Mouse (Mus musculus): ENCODE results near the gene Tmub2. TPM values are rescaled to one million over a fixed set of nuclear protein-coding genes. Genes with fewer than 3 reads are reported as not detected.

Gene Tmub2
- polyA plus RNA-seq, 1 experiment from 2014 or later = 79.6 TPM

DNA sequence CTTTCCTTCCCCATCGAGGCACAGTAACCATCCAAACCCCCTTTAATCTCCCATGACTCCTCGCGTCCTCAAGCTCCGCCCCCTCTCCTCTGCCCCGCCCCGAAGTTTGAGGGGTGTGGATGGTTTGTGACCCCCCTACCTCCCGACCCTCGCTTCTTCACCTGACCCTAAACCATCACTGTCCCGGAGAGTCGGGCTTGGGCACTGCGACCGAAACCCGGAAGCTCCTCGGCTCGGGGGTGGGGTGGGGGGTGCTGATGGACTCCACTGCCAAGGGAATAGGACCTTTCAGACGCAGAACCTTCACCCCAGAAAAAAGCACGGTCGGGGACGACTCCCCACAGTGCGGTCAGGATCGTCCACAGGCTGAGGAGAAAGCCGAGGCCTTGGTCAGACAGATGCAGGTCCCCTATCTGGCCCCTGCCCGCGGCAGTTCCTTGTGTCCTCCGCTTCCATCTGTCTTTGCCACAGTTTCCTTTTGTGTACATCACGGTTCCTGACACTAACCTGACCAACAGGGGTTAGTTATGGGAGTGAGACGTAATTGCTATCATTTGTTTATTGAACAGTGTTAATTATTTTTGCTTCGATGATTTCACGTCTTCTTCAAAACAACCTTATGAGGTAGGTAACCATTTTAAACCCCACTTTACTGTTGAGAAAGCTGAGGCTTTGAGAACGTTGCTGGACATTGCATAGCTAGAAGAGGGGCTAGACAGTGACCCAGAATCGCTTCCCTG is 534 bp downstream of the Tmub2 start:
- peak overlapping the region; percentile 83 for H3K9ac ChIP-seq
- H3K36me3 ChIP-seq = peaks cover 32% of the 10 kb centered on the region
- peaks cover 20% of the 10 kb centered on the region for H3K4me1 ChIP-seq (replicated peaks)
- H3K9me3 ChIP-seq = no peaks in the 10 kb centered on the region
- peak overlapping the region; percentile 69 for H3K4me2 ChIP-seq
- whole genome bisulfite sequencing = 4% methylated on average over 31 of the region's 31 CpGs
- H3K4me3 ChIP-seq = peak overlapping the region; percentile 62
- ATAC-seq (ENCODE audit: low read depth) = peak; percentile 76
- no peaks in the 10 kb centered on the region for H3K27me3 ChIP-seq
- H3K27ac ChIP-seq (replicated peaks) = peak overlapping the region; percentile 83

DNA sequence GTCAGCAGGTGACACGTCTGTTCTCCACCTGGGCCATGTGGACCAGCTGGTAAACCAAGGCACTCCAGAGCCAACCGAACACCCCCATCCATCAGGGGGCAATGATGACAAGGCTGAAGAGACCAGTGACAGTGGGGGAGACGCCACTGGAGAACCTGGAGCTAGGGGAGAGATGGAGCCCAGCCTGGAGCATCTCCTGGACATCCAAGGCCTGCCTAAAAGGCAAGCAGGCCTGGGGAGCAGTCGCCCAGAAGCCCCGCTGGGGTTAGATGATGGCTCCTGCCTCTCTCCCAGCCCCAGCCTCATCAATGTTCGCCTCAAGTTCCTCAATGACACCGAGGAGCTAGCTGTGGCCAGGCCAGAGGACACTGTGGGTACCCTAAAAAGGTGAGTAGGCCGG is 2.8 kb downstream of the Tmub2 start:
- 92% methylated on average over 8 of the region's 8 CpGs for WGBS
- H3K4me2 ChIP-seq = no peak overlapping the region
- H3K36me3 ChIP-seq = peaks cover 54% of the 10 kb centered on the region
- H3K9ac ChIP-seq = no peak overlapping the region
- H3K27me3 ChIP-seq = no peaks in the 10 kb centered on the region
- peaks cover 20% of the 10 kb centered on the region for H3K4me1 ChIP-seq (replicated peaks)
- no peak for ATAC-seq (ENCODE audit: low read depth)
- H3K4me3 ChIP-seq = no peak overlapping the region
- H3K9me3 ChIP-seq = no peaks in the 10 kb centered on the region
- no peak overlapping the region for H3K27ac ChIP-seq (replicated peaks)

DNA sequence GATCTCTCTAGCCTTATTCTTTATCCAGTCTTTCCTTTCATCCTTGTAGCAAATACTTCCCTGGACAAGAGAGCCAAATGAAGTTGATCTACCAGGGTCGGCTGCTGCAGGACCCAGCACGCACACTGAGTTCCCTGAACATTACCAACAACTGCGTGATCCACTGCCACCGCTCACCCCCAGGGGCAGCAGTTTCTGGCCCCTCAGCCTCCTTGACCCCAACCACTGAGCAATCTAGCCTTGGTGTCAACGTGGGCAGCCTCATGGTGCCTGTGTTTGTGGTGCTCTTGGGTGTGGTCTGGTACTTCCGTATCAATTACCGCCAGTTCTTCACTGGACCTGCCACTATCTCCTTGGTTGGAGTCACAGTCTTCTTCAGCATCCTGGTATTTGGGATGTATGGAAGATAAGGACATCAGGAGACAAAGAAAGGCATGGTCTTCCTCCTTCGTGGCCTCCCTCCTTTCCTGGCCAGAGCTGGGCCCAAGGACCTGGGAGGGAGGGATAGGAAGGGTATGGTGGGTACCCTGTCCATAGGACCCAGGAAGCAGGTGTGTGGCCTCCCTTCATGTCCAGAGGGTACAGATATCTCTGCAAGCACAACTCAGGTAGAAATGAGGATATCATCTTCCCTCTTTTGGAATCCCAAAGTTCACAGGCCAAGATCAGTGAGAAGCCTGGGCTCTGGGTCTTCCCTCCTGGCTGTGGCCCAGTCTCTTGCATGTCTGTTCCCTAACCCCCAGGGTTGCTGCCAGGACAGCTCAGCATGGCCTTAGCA is 3.5 kb downstream of the Tmub2 start:
- Histone ChIP-seq H3K27ac (replicated peaks) (no peak overlapping the region), H3K4me1 (replicated peaks) (peaks cover 20% of the 10 kb centered on the region), H3K4me3 (no peak overlapping the region), H3K4me2 (no peak overlapping the region), H3K9ac (no peak overlapping the region), H3K27me3 (no peaks in the 10 kb centered on the region), H3K9me3 (no peaks in the 10 kb centered on the region), H3K36me3 (peaks cover 61% of the 10 kb centered on the region)
- 82% methylated on average over 8 of the region's 8 CpGs for WGBS
- no peak for ATAC-seq (ENCODE audit: low read depth)

DNA sequence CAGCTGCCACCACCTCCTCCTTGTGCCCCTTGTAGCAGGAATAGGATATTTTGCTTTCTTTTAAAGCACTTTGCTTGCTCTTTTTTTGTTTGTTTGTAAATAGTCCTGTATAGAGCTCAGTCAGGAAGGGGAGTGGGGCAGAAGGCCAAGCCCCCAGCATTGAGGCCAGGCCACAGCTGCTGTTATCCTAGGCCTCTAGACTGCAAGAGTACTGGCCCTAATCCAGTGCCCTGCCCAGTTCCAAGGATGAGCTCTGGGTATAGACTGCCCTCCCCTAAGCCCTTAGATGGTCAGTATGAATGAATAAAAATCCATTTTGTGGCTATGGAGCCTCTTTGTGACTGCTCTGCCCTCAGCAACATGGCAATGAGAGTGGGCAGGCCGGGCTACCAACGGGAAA is 4.2 kb downstream of the Tmub2 start:
- peaks cover 68% of the 10 kb centered on the region for H3K36me3 ChIP-seq
- ATAC-seq (ENCODE audit: low read depth) = no peak
- peaks cover 23% of the 10 kb centered on the region for H3K4me1 ChIP-seq (replicated peaks)
- no peak overlapping the region for H3K4me3 ChIP-seq
- H3K27ac ChIP-seq (replicated peaks) = no peak overlapping the region
- WGBS = 79% methylated on average over 2 of the region's 2 CpGs
- H3K4me2 ChIP-seq = no peak overlapping the region
- H3K9ac ChIP-seq = no peak overlapping the region
- no peaks in the 10 kb centered on the region for H3K27me3 ChIP-seq
- no peaks in the 10 kb centered on the region for H3K9me3 ChIP-seq

DNA sequence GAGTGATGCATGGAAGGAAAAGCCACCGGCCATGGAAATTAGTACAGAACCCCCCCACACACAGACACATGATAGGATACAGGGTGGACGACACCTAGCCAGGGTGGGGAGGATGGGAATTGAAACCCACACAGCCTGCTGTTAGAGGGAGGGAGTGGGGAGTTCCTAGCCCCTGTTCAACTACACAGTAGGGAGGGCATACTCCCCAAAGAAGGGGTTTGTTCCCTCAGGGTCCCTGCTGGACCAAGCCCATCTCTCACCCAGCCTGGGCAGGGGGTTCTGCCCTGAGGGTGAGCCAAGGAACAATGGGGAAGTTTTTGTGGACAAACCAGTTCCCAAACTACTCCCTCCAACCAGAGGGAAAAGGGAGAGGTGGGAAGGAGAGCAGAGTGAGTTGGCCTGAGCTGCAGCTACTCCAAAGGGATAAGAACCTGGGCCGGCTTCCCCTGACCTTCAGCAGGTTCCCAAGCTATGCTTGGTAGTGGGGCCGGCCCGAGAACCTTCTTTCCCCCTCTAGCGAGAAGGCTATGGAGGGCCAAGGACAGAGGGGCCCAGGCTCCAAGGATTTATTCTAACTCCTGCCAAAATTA is 4.9 kb downstream of the Tmub2 start:
- no peak for ATAC-seq (ENCODE audit: low read depth)
- no peaks in the 10 kb centered on the region for H3K27me3 ChIP-seq
- no peak overlapping the region for H3K4me2 ChIP-seq
- peak overlapping the region; percentile 31; the same call in 1 of the 2 replicates for H3K9ac ChIP-seq
- 69% methylated on average over 6 of the region's 6 CpGs for WGBS
- H3K27ac ChIP-seq (replicated peaks) = peak overlapping the region; percentile 18; the same call in 1 of the 2 replicates
- H3K9me3 ChIP-seq = no peaks in the 10 kb centered on the region
- peaks cover 74% of the 10 kb centered on the region for H3K36me3 ChIP-seq
- no peak overlapping the region for H3K4me3 ChIP-seq
- H3K4me1 ChIP-seq (replicated peaks) = peaks cover 30% of the 10 kb centered on the region

DNA sequence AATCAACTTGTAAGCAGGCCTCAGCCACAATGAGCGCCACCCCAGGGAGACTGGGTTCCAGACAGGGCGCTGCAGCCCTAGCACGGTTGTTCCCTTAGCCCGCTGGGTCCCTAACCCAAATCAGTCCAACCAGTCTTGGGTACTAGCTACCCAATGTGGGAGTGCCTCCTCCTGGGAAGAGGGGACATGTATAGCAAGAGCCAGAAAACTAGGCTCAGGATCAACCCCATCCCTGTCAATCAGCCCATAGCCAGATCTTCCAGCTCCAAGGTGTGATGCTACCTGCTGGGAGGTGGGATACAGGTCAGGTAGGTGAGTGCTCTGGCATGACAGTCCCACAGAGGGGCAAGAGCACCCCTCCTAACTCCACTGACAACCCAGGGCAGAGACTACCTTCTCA is 5.4 kb downstream of the Tmub2 start:
- no peak for ATAC-seq (ENCODE audit: low read depth)
- H3K9ac ChIP-seq = peak overlapping the region; percentile 12; the same call in 1 of the 2 replicates

DNA sequence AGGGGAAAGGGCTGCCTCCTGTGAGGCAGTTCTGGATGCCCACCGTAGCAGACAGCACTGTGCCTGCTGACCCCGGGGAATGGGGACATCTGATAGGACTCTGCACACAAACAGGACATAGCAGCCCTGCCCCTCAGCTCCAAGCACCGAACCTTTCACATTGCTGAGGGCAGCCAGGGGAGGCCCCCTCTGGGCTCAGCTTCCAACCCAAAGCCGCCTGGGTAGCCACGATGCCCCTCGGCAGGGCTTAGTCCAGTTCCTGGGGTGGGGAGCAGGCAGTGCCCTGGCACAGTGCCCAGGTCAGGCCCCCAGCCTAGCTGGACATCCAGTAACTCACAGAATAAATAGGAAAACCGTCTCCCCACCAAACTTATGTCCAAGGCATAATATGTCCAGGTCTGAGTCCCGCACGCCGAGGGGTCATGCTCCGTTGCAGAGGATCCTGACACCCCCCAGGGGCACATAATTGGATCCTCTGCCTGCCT is 6.4 kb downstream of the Tmub2 start:
- peaks cover 74% of the 10 kb centered on the region for H3K36me3 ChIP-seq
- peak overlapping the region; percentile 41; the same call in 1 of the 2 replicates for H3K9ac ChIP-seq
- WGBS = 82% methylated on average over 11 of the region's 11 CpGs

More for the DNA sequence above, 5.4 kb downstream of the Tmub2 start:
- Histone ChIP-seq H3K36me3 (peaks cover 74% of the 10 kb centered on the region), H3K27ac (replicated peaks) (no peak overlapping the region), H3K9me3 (no peaks in the 10 kb centered on the region), H3K4me2 (no peak overlapping the region), H3K27me3 (no peaks in the 10 kb centered on the region), H3K4me1 (replicated peaks) (peaks cover 35% of the 10 kb centered on the region), H3K4me3 (no peak overlapping the region)
- 86% methylated on average over 4 of the region's 4 CpGs for WGBS

DNA sequence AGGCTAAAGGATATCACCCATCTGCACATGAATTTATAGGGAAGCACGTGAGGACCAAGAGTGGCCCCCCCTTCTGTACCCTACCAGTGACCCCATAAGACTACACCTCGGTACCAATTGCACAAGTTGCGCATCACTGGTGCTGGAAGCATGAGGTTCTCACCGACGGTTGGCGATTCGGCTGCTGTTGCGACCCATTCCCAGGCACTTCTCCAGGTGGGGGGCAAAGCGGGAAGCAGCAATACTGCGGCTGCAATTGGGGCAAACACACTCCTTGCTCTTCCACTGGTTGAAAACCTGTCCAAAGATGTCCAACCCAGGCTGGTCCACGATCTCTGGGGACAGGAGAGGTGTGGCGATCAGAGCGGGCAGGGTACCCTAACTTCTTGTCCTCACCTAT is 9.2 kb downstream of the Tmub2 start:
- no peak for ATAC-seq (ENCODE audit: low read depth)
- peak overlapping the region; percentile 97; the same call in 1 of the 2 replicates for H3K9ac ChIP-seq
- peaks cover 30% of the 10 kb centered on the region for H3K4me1 ChIP-seq (replicated peaks)
- peak overlapping the region; percentile 93 for H3K4me2 ChIP-seq
- H3K4me3 ChIP-seq = no peak overlapping the region
- H3K36me3 ChIP-seq = peaks cover 54% of the 10 kb centered on the region
- 94% methylated on average over 13 of the region's 13 CpGs for WGBS
- no peaks in the 10 kb centered on the region for H3K9me3 ChIP-seq
- no peaks in the 10 kb centered on the region for H3K27me3 ChIP-seq
- no peak overlapping the region for H3K27ac ChIP-seq (replicated peaks)

More for the DNA sequence above, 6.4 kb downstream of the Tmub2 start:
- Histone ChIP-seq H3K9me3 (no peaks in the 10 kb centered on the region), H3K27me3 (no peaks in the 10 kb centered on the region), H3K27ac (replicated peaks) (no peak overlapping the region), H3K4me1 (replicated peaks) (peaks cover 32% of the 10 kb centered on the region), H3K4me3 (no peak overlapping the region), H3K4me2 (no peak overlapping the region)
- ATAC-seq (ENCODE audit: low read depth) = no peak

DNA sequence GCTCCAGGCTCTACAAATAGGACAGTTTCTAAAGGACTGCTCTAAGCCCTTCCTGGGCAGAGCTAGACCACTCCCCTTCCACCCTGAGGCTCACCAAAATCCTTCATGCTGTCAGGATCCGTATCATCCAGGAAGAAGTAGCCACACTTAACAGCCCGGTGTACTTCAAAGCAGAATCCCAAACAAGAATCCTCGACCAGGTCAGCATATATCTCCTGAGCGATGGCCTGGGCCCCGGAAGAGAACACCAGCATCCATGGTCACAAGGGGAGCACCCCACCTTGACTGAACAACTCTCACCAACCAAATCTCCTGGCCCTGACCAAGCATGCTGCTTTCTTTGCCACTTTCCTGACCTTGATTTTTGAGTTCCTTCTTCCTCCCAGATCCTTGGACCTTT is 9.7 kb downstream of the Tmub2 start:
- H3K36me3 ChIP-seq = peaks cover 50% of the 10 kb centered on the region
- 0 out of 2 replicates have a peak overlapping the region, but pooled peaks have one; percentile 98 for H3K27ac ChIP-seq (replicated peaks)
- H3K9me3 ChIP-seq = no peaks in the 10 kb centered on the region
- peak overlapping the region; percentile 93 for H3K4me2 ChIP-seq
- 82% methylated on average over 5 of the region's 5 CpGs for WGBS
- ATAC-seq (ENCODE audit: low read depth) = no peak
- H3K27me3 ChIP-seq = no peaks in the 10 kb centered on the region
- H3K9ac ChIP-seq = peak overlapping the region; percentile 97
- peaks cover 30% of the 10 kb centered on the region for H3K4me1 ChIP-seq (replicated peaks)
- peak overlapping the region; percentile 88 for H3K4me3 ChIP-seq

DNA sequence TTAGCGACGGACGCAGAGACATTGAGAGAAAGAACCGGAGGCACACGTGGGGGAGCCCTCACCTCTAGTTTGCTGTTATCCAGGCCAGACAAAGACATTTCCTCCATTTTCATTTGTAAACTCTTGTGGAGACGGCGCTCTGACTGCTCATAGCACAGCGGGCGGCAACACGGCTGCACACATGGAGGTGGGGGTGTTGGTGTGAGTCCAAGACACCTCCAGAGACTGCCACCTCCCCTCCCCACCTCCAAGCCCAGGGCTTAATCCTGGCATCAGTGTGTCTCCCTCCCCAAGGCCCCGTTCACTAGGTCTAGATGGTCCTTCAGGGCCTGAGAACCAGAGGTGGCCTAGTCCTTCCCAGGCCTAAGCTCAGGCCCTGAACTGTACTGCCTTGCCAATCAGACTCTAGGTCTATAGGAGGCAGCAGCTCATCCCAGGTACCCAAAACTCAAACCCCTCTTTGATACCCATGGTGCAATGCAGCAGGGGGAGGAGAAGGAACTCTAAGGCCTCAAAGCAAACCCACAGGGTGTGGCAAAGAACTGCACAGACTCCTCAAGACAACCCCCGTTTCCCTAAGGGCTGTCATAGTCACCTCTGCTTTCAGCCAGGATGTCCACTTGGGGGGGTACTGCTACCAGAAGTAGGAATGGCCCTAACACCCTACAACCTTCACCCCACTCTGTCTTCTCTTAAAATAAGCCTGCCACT is 10.3 kb downstream of the Tmub2 start:
- peaks cover 44% of the 10 kb centered on the region for H3K36me3 ChIP-seq
- H3K9ac ChIP-seq = peak overlapping the region; percentile 97
- peak overlapping the region; percentile 98 for H3K27ac ChIP-seq (replicated peaks)
- no peaks in the 10 kb centered on the region for H3K9me3 ChIP-seq
- H3K4me3 ChIP-seq = peak overlapping the region; percentile 88
- peak overlapping the region; percentile 93 for H3K4me2 ChIP-seq
- ATAC-seq (ENCODE audit: low read depth) = peak; percentile 0; the same call in 1 of the 2 replicates
- H3K27me3 ChIP-seq = no peaks in the 10 kb centered on the region
- H3K4me1 ChIP-seq (replicated peaks) = peaks cover 30% of the 10 kb centered on the region
- 69% methylated on average over 12 of the region's 12 CpGs for whole genome bisulfite sequencing

DNA sequence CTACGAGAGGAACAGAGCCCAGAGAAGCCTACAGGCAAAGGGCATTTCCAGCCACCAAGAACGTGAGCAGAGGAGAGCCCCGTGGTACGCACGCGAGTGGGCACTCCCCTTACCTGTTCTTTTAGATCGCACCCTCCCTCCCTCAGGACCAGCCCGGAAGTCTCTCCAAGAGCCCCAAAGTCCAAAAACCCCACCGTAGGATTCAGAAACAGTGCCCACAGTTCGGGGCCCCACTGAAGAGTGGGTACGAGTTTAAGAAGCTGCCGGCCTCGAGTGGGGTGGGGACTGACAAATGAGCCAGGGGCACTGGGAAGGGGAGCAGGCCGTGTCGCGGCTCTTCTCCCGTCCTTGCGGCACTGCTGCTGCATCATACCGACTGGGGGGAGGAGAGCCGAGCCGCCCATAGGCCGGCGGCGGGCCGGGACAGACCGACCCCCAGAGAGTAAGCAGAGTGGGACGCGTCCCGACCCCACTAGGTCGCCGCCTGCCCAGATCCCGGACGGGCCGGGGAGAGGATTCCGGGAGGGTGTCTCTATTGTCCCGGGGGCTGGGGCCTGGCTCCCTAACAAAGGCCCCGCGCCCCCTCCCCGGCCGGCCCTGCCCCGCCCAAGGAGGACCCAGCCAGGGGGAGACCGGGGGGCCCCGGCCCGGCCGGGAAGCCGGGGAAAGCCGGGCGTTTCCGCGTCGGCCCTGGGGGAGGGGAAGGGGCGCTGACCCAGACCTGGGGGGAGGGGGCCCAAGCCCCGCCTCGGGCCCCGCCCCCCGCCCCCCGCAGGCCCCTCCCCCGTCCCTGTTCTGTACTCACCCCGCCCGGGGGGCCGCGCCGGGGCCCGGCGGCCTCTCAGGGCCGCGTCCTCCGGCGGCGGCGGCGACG is 11.1 kb downstream of the Tmub2 start:
- peak; percentile 28 for ATAC-seq (ENCODE audit: low read depth)
- peak overlapping the region; percentile 93 for H3K4me2 ChIP-seq
- no peaks in the 10 kb centered on the region for H3K27me3 ChIP-seq
- peak overlapping the region; percentile 88 for H3K4me3 ChIP-seq
- H3K36me3 ChIP-seq = peaks cover 36% of the 10 kb centered on the region
- peak overlapping the region; percentile 97 for H3K9ac ChIP-seq
- no peaks in the 10 kb centered on the region for H3K9me3 ChIP-seq
- H3K27ac ChIP-seq (replicated peaks) = peak overlapping the region; percentile 98
- WGBS = under 1% methylated on average over 39 of the region's 73 CpGs
- peaks cover 30% of the 10 kb centered on the region for H3K4me1 ChIP-seq (replicated peaks)

Data from neural tube, embryonic 13.5 days (tissue).